Mouse (Mus musculus) cerebellum, adult 9-11 months (tissue): ENCODE measurements at regions not wholly inside any gene's neighbourhood (a gene's known extent, or its start where the extent isn't known, plus 50 kb on each side); places are given as distances from the start of the nearest gene placed in this dataset.
A peak's percentile ranks its signal among the peaks of the same experiment; 100 is the strongest.

ENCODE experiments used
- DNase-seq: peaks from one replicate; pipeline ENCODE4 v3.0.0; 2022

- no peak for DNase-seq
Observed at GRCm38 (mm10) chr11:31784332-31784901, 87.6 kb upstream of the Cpeb4 start.

- DNase-seq, result no peak
Observed at GRCm38 (mm10) chr11:31785160-31785559, 86.9 kb upstream of the Cpeb4 start.

GRCm38 (mm10) chr11:31787376-31787775, 84.6 kb upstream of the Cpeb4 start:
- no peak for DNase-seq

- DNase-seq, result no peak
Observed at GRCm38 (mm10) chr11:31787917-31788703, 83.9 kb upstream of the Cpeb4 start.

- DNase-seq, result peak; percentile 78
Observed at GRCm38 (mm10) chr11:31789967-31790366, 82.0 kb upstream of the Cpeb4 start.

GRCm38 (mm10) chr11:31791264-31791663, 80.7 kb upstream of the Cpeb4 start:
- DNase-seq, result no peak

GRCm38 (mm10) chr11:31795084-31795483, 76.9 kb upstream of the Cpeb4 start:
- no peak for DNase-seq

- DNase-seq, result peak; percentile 96
Observed at GRCm38 (mm10) chr11:31796245-31796644, 75.8 kb upstream of the Cpeb4 start.

- no peak for DNase-seq
Observed at GRCm38 (mm10) chr11:31801575-31801974, 70.4 kb upstream of the Cpeb4 start.

- DNase-seq, result no peak
Observed at GRCm38 (mm10) chr11:31803319-31803891, 68.6 kb upstream of the Cpeb4 start.

- DNase-seq, result no peak
Observed at GRCm38 (mm10) chr11:31804518-31804917, 67.5 kb upstream of the Cpeb4 start.

- peak; percentile 87 for DNase-seq
Observed at GRCm38 (mm10) chr11:31807461-31808215, 64.4 kb upstream of the Cpeb4 start.

- DNase-seq, result no peak
Observed at GRCm38 (mm10) chr11:31808216-31808838, 63.7 kb upstream of the Cpeb4 start.

- DNase-seq, result no peak
Observed at GRCm38 (mm10) chr11:31810011-31810786, 61.8 kb upstream of the Cpeb4 start.

- DNase-seq, result no peak
Observed at GRCm38 (mm10) chr11:31812215-31812614, 59.8 kb upstream of the Cpeb4 start.

GRCm38 (mm10) chr11:31814616-31815015, 57.4 kb upstream of the Cpeb4 start:
- DNase-seq, result no peak

GRCm38 (mm10) chr11:31815855-31816488, 56.0 kb upstream of the Cpeb4 start:
- no peak for DNase-seq

- no peak for DNase-seq
Observed at GRCm38 (mm10) chr11:31818032-31818431, 54.0 kb upstream of the Cpeb4 start.

- DNase-seq, result no peak
Observed at GRCm38 (mm10) chr11:31819964-31820363, 52.0 kb upstream of the Cpeb4 start.

GRCm38 (mm10) chr11:31821479-31822411, 50.3 kb upstream of the Cpeb4 start:
- DNase-seq, result no peak
